Mouse (Mus musculus) CD4-positive helper T cell, adult 2 months (primary cell): ENCODE measurements around the gene Wrap53.
"Not testable (repeated sequence)": the region's sequence is repeated elsewhere in the genome, so short reads cannot be mapped to it uniquely, and the experiment has no call there.

ENCODE experiments used
- DNase-seq: peaks from one replicate; pipeline ENCODE4 v3.0.0-alpha.2; 2012; ENCODE audit warnings: low read depth, missing footprints, low spot score

Wrap53 gene

GRCm38 (mm10) chr11:69580091-69580514, at the start of gene Wrap53, which contains the start of gene Trp53:
Gene Wrap53, minus strand, starts transcription at chr11:69580255.
Gene Trp53, plus strand, starts transcription at chr11:69580359.
- peak; percentile 94 for DNase-seq

- DNase-seq, result peak; percentile 62
Observed at GRCm38 (mm10) chr11:69629802-69630201, 49.7 kb upstream of the Wrap53 start.

DNA sequence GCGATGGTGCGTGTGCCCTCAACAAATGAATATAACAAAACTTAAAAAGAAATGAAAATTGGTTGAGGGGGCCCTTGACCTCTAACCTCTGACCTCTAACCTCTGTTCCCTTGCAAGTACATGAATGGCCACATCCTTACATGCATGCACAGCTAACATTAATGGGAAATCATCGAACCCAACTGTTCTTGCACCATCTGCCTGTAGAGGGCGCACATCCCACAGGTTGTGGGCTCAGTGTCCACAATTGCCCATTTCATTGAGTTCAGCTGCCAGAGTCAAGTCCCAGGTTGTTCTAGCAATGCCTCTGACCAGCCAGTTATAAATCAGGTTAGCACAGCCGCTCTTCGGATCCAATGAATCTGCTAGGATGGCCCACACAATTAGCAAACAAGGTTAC, 48.2 kb upstream of the Wrap53 start:
- peak; percentile 81 for DNase-seq

DNA sequence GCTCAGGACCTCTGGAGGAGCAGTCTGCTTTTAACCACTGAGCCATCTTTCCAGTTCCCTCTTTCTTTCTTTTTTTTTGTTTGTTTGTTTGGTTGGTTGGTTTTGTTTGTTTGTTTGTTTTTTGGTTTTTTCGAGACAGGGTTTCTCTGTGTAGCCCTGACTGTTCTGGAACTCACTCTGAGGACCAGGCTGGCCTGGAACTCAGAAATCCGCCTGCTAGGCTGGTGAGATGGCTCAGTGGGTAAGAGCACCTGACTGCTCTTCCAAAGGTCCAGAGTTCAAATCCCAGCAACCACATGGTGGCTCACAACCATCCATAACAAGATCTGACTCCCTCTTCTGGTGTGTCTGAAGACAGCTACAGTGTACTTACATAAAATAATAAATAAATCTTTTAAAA, 44.3 kb upstream of the Wrap53 start:
- not testable (repeated sequence) for DNase-seq

DNA sequence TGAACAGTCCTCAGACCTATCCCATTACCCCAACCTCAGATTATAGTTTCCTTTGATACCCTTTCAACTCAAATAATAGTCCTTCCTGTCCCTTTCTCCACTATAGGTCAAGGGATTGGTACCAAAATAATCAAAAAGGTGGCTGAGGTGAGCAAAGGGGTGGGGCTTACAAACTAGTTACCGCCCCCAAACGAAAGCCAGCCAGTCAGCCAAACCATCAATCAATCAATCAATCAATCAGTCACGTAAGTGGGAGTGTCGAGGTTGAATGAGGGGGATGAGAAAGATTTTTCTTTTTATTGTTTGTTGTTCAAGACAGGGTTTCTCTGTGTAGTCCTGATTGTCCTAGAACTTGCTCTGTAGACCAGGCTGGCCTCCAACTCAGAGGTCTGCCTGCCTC, 43.0 kb upstream of the Wrap53 start:
- no peak for DNase-seq

DNA sequence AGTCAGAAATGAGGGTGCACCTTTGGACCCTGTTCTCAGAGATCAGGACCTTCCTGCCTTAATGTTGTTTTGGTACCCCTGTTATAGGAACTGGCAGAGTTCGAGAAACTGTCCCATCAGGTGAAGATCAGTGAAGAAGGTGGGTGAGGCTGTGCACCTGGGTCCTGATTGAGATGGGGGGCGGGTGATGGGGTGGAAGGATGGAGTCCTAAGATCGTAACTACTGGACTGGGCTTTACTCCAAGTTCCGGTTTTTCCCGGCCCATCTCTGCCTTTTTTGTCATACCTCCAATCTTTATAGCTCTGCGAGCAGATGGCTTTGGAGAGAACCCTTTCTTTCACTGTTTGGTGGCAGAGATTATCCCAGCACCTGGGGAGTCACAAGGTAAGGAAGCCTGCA, 42.4 kb upstream of the Wrap53 start:
- DNase-seq, result no peak

DNA sequence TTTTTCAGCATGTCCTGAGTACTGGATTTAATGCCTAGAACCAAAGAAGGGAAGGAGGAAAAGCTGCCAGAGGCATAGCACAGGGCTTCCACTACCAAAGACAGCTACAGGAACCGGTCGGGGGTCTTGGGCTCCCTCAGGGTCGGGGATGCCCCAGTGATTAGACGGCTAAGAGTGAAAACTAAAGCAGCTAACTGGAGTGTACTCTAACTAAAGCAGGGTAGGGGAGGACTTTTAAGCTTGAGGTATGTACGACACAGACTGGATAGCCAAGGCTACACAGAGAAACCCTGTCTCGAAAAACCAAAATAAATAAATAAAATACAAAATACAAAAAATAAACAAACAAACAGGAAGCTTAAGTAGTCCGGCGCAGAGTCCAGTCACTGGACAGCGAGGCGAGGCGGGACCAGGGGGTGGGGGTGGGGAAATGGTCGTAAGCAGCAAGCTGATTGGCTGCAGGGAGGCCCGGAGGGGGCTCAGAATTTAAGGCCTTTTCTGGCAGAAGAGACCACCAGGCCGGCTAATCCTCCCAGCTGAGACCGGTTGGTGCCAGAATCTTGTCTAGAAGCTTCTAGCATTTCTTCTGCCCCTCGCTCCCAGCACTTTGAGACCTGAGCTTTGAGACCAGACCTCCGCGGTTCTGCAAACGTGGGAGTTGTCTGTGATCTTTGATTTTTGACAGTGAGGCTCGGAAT, 41.7 kb upstream of the Wrap53 start, which contains the start of gene Sat2:
TSS of gene Sat2 (plus strand) at position 454 of the 698 bp plus-strand sequence.
- no peak for DNase-seq

GRCm38 (mm10) chr11:69620394-69621081, 40.5 kb upstream of the Wrap53 start:
- DNase-seq, result no peak

GRCm38 (mm10) chr11:69617805-69618204, 37.8 kb upstream of the Wrap53 start, which contains the start of gene Shbg:
Gene Shbg, minus strand, starts transcription at chr11:69617905.
- no peak for DNase-seq

DNA sequence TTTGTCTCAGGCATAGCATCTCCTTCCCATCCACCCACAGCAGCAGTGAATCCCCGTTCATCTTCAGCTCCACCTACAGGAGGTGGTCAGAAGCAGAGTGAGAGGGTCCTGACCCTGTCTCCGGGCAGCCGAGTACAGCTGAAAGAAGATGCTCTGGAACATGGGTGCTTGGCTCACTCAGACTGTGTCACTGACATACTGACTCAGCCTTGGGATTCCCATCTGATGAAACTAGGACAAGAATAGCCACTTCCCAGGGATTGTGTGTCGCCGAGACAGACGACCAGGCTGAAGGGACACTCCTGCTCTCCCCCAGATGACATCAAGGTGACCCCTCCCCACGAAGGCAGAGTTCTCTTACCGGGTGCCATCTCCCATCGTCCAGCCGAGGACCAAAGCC, 36.7 kb upstream of the Wrap53 start:
- no peak for DNase-seq

DNA sequence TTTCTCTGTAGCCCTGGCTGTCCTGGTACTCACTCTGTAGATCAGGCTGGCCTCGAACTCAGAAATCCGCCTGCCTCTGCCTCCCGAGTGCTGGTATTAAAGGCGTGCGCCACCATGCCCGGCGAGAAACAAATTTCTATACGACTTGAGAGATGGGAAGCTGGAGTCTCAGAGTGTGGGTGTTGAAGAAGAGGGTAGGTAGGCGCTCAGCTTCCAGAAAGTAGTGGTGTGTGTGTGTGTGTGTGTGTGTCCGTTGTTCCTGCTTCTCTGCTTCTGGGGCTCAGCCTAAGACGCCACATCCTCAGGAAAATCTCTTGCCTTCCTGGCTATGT, 34.2 kb upstream of the Wrap53 start:
- DNase-seq, result not testable (repeated sequence)

DNA sequence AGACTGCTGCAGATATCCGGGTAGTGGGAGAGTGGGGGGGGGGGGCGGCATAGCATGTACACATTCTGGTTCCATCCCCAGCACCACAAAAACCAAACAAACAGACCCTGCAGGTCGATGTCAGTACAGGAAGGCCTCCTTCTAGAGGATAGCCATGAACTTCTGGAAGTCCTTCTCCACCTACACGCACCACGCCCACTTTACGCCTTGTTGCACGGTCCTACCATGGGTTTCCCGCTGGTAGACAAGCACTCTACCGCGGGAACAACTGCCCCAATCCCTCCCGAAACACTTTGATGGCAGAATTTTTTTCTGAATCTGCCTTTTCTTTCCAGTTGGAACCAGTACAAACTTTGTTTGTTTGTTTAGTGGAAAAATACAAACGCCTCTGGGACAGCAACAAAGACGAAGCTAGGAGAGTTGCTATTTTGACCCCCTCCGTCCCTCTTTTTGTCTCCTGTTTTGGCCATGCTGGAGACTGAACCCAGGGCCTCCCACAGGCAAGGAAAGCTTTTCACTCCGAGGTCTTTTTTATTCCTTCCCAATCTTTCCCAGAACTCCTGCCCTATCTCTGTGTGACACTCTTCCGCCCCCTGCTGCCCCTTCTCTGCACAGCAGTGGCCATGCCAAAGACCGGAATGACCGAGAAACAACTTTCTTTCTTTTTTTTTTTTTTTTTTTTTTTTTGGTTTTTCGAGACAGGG, 33.6 kb upstream of the Wrap53 start:
- peak; percentile 36 for DNase-seq

GRCm38 (mm10) chr11:69610899-69611298, 30.8 kb upstream of the Wrap53 start:
- DNase-seq, result no peak

DNA sequence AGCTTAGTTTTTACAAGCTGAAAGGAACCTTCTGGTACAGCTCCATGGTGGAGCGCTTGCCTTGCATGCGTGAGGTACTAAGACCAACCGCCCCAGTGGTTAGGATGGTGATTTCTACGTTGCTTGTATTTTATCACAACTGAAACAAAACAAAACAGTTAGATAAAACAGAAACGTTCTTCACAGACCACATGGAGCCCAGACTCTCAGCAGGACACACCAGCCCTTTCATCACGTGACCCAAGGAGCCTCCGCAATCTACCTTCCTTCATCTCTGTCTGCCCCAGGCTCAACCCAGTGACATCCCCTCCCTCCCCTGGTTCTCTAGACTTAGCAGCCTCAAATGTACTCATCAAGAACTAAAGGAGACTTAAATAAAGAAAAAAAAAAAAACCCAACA, 29.4 kb upstream of the Wrap53 start:
- DNase-seq, result no peak

- DNase-seq, result no peak
Observed at GRCm38 (mm10) chr11:69608525-69608924, 28.5 kb upstream of the Wrap53 start.

DNA sequence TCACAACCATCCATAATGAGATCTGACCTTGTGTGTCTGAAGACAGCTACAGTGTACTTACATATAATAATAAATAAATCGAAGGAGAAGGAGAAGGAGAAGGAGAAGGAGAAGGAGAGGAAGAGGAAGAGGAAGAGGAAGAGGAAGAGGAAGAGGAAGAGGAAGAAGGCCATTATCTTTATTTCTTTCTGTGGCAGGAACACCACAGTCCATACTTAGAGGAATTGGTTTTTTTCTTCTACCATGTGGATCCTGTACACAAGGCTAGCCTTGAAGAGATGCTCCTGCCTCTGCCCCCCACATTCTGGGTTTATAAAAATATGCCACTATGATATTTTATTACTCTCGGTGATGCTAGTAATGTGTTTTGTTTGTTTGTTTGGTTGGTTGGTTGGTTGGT, 26.8 kb upstream of the Wrap53 start:
- DNase-seq, result no peak

GRCm38 (mm10) chr11:69606491-69606795, 26.4 kb upstream of the Wrap53 start:
- no peak for DNase-seq

DNA sequence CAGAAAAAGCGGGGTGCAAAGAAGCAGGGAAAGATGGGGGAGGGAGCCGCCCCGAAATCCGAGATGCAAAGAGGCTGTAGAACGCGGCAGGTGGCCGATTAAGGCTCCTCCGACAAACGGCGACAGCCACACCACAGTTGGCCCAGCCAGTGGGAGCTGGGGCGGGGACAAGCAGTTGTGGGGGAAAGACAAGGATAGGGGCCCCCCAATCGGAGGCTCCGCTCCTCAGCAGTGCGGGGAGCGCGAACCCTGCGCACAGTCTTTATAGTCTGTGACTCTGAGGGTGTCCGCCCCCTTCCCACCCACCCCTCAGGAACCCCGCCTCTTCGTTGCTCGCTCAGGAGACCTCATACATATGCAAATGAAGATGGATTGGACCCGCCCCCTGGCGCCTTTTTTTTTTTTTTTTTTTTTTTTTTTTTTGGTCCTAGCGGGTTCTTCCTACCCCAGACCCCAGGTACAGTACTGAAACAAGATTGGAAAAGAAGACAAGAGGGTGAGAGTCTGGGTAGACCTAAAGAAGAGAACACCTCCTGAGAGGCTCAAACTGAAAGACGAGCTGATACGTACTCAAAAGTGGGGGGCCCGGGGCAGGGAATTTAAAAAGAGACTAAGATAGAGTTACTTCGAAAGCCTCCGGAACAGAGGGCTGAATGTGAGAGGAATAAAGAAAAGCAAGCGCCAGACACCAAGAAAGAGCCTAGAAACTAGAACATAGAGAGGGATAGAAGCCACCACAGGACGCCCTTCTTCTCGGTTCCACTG, 25.9 kb upstream of the Wrap53 start, which contains the start of gene Atp1b2:
TSS of gene Atp1b2 (minus strand) at position 217 of the 765 bp plus-strand sequence.
- DNase-seq, result peak; percentile 82

DNA sequence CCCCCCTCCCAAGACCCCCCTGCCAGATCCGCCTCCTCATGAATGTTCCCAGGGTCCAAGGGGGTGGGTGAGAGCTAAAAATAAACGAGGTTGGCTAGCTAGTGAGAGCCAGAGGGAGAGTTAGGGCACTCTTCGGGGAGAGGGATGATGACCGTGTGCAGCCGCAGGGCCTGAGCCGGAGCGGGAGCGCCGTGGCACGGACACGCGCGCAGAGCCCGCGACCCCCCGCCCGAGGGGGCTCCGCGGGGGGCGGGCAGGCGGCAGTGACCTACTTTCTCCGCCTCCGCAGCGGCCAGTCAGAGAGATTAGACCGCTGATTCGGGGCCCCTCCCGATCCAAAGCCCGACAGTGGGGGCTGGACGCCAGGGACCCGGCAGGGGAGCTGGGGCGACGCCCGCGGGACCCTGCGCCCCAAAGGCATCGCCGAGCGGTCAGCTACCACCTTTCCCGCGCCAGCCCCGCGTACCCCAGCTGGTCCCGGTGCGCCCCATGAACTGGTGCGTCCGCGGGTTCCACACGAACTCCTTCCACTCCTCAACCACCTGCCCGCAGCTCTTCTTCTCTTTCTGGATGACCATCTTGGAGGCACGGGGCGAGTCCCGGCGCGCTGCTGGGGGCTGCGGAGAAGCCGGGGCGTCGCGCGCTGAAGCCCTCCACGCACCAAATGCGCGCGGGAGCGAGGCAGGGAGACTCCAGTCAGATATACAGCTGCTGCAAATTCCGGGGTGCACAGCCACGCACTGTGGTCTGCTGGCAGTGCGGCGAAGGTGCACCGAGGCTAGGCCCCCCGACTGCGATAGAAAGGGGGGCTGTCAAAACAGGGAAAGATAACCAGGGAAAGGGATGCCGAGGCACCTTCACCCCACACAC, 25.0 kb upstream of the Wrap53 start:
- peak; percentile 26 for DNase-seq

DNA sequence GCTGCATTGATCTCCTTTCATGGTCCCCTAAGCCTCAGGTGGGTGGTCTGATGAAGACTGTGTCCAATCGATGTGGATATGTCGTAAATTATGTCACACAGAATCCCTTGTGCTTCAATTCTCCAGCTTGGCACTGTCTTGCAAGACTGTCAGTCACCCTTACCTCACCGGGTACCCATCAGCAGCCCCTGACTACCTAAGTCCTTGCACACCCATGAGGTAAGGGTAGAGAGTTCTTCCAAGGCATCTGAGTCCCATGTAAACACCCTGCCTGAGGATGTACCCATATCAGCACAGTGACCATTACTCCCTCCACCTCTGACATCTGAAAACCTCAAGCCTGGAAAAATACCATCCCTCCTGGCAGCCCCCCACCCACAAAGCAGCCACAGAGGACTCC, 24.3 kb upstream of the Wrap53 start:
- no peak for DNase-seq

DNA sequence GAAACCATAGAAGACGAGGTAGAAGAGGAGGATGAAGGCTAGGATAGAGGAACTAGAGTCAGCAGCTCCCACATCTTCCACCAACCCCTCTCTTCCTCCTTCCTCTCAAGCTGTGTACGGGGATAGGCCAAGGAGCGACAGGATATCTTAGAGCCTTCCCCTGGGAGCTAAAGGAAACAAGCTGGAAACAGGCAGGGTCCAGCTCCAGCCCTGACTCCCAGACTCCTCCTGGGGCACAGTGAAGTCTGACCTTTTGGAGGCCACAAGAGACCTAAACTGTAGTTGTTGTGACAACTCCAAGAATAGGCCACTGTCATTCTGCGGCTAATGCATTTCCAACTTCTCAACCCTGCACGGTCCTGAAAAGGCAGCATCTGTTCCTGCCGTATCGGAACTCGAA, 23.5 kb upstream of the Wrap53 start:
- no peak for DNase-seq
